Mouse (Mus musculus): ENCODE data around the gene Cyb561d2. TPM values are rescaled to one million over a fixed set of nuclear protein-coding genes. Genes with fewer than 3 reads are reported as not detected.
"Not testable (repeated sequence)": the region's sequence is repeated elsewhere in the genome, so short reads cannot be mapped to it uniquely, and the experiment has no call there.

The Cyb561d2 gene
- polyA plus RNA-seq, 1 experiment from 2014 or later, result 50.1 TPM

DNA sequence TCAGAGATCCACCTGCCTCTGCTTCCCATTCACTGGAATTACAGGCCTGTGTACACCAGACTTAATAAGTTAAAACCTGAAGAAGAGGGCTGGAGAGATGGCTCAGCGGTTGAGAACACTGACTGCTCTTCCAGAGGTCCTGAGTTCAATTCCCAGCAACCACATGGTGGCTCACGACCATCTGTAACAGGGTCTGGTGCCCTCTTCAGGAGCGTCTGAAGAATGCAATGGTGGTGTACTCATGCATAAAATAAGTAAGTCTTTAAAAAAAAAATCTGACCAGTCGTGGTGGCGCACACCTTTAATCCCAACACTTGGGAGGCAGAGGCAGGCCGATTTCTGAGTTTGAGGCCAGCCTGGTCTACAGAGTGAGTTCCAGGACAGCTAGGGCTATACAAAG, 31.8 kb upstream of the Cyb561d2 start:
- peak; percentile 27; the same call in 1 of the 2 replicates for TF ChIP-seq CTCF (IDR thresholded peaks at IDR 0.05; ENCODE audit: low read depth)
- not testable (repeated sequence) for H3K9ac ChIP-seq (ENCODE audit: low read depth, low read length); H3K4me3 ChIP-seq (replicated peaks; ENCODE audit: low read depth, low read length); H3K27me3 ChIP-seq (ENCODE audit: insufficient read depth, low read length); H3K4me2 ChIP-seq (ENCODE audit: low read length); H3K9me3 ChIP-seq (replicated peaks; ENCODE audit: low read length); DNase-seq (ENCODE audit: low spot score); H3K27ac ChIP-seq; ATAC-seq (replicated peaks; ENCODE audit: low FRiP score, low read depth)
- 85% methylated on average over 6 of the region's 6 CpGs for WGBS
- H3K4me1 ChIP-seq (replicated peaks; ENCODE audit: insufficient read depth, low read length), result peaks cover 31% of the 10 kb centered on the region
- H3K36me3 ChIP-seq (ENCODE audit: insufficient read depth, low read length), result peaks cover 25% of the 10 kb centered on the region

DNA sequence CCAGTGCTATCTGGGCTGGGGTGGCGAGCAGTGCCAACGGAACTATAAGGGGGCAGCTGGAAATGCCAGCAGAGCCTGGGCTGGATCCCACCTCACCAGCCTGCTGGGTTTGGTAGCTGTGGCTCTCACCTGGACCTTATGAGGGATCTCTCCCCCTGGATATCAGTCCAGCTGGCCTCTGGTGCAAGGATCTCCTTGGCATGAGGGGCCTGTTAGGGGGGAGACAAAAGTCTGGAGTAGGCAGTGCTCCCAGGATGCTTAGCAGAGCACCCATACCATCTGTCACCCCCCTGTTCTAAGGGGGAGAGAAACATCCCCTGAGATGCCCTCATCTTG, 30.3 kb upstream of the Cyb561d2 start:
- Histone ChIP-seq H3K9me3 (replicated peaks; ENCODE audit: low read length) (no peaks in the 10 kb centered on the region), H3K4me3 (replicated peaks; ENCODE audit: low read depth, low read length) (no peak overlapping the region), H3K9ac (ENCODE audit: low read depth, low read length) (no peak overlapping the region), H3K36me3 (ENCODE audit: insufficient read depth, low read length) (peaks cover 25% of the 10 kb centered on the region), H3K27ac (no peak overlapping the region), H3K4me2 (ENCODE audit: low read length) (no peak overlapping the region), H3K4me1 (replicated peaks; ENCODE audit: insufficient read depth, low read length) (peaks cover 30% of the 10 kb centered on the region), H3K27me3 (ENCODE audit: insufficient read depth, low read length) (no peaks in the 10 kb centered on the region)
- DNase-seq (ENCODE audit: low spot score) (no peak), ATAC-seq (replicated peaks; ENCODE audit: low FRiP score, low read depth) (no peak)
- 91% methylated on average over 2 of the region's 2 CpGs for WGBS
- no peak for TF ChIP-seq CTCF (IDR thresholded peaks at IDR 0.05; ENCODE audit: low read depth)

DNA sequence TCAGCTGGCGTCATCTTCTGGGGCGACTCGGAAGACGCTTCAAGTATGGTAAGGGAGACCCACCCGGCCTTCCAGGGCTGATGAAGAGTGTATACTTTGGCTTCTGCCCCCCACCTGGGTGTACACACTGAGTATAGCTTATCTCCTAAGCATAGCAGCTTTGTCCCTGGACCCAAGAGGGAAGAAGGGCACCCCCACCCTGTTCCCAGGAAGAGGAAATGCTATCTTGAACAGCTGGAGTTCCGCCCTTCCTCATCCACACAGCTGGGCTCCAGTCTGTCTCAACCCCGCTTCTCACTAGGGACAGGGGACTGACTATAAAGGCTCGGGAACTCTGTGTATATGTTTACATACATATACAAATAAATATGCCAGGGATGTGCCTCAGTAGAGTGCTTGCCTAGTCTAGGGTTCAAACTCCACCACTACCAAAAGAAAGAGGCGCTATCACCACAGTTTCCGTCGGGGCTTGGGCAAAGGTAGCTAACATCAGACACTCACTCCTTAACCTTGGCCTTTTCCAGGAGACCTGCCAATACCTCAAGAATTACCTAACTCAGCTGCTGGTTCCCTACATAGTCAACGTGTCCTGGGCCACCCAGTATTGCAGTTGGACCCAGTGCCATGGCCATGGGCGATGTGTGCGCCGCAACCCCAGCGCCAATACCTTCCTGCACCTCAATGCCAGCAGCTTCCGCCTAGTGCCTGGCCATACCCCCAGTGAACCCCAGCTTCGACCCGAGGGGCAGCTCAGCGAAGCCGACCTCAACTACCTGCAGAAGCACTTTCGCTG, 29.7 kb upstream of the Cyb561d2 start:
- H3K4me1 ChIP-seq (replicated peaks; ENCODE audit: insufficient read depth, low read length), result peaks cover 28% of the 10 kb centered on the region
- no peak for TF ChIP-seq CTCF (IDR thresholded peaks at IDR 0.05; ENCODE audit: low read depth)
- H3K27ac ChIP-seq, result no peak overlapping the region

DNA sequence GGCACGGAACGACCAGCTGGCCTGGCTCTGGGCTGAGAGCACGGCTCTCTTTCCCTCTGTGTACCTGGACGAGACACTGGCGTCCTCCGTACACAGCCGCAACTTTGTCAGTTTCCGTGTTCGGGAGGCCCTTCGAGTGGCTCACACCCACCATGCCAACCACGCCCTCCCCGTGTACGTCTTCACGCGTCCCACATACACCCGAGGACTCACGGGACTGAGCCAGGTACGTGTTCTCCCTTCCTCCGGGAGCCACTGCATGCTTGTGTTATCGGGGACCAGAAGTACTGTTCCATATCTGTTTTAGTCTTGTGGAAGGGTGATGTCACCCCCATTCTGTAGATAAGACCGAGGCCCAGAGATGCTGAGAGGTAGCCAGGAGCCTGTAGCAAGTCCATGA, 28.9 kb upstream of the Cyb561d2 start:
- ATAC-seq (replicated peaks; ENCODE audit: low FRiP score, low read depth), result no peak
- Histone ChIP-seq H3K9ac (ENCODE audit: low read depth, low read length) (no peak overlapping the region), H3K4me1 (replicated peaks; ENCODE audit: insufficient read depth, low read length) (peaks cover 29% of the 10 kb centered on the region), H3K27me3 (ENCODE audit: insufficient read depth, low read length) (no peaks in the 10 kb centered on the region), H3K36me3 (ENCODE audit: insufficient read depth, low read length) (peaks cover 25% of the 10 kb centered on the region), H3K9me3 (replicated peaks; ENCODE audit: low read length) (no peaks in the 10 kb centered on the region), H3K4me2 (ENCODE audit: low read length) (peak overlapping the region; percentile 78), H3K4me3 (replicated peaks; ENCODE audit: low read depth, low read length) (peak overlapping the region; percentile 74; the same call in 1 of the 2 replicates), H3K27ac (no peak overlapping the region)
- DNase-seq (ENCODE audit: low spot score), result no peak
- WGBS, result 84% methylated on average over 21 of the region's 21 CpGs
- TF ChIP-seq CTCF (IDR thresholded peaks at IDR 0.05; ENCODE audit: low read depth), result no peak

More for the DNA sequence above, 29.7 kb upstream of the Cyb561d2 start:
- ATAC-seq (replicated peaks; ENCODE audit: low FRiP score, low read depth), result no peak
- Histone ChIP-seq H3K4me2 (ENCODE audit: low read length) (0 out of 2 replicates have a peak overlapping the region, but pooled peaks have one; percentile 78), H3K9me3 (replicated peaks; ENCODE audit: low read length) (no peaks in the 10 kb centered on the region), H3K36me3 (ENCODE audit: insufficient read depth, low read length) (peaks cover 25% of the 10 kb centered on the region), H3K9ac (ENCODE audit: low read depth, low read length) (no peak overlapping the region), H3K27me3 (ENCODE audit: insufficient read depth, low read length) (no peaks in the 10 kb centered on the region), H3K4me3 (replicated peaks; ENCODE audit: low read depth, low read length) (no peak overlapping the region)
- 90% methylated on average over 22 of the region's 22 CpGs for WGBS
- DNase-seq (ENCODE audit: low spot score), result no peak

GRCm38 (mm10) chr9:107570016-107570415, 28.0 kb upstream of the Cyb561d2 start:
- WGBS, result 31% methylated on average over 13 of the region's 13 CpGs
- H3K9ac ChIP-seq (ENCODE audit: low read depth, low read length), result peak overlapping the region; percentile 74
- peak overlapping the region; percentile 78 for H3K4me2 ChIP-seq (ENCODE audit: low read length)
- H3K4me3 ChIP-seq (replicated peaks; ENCODE audit: low read depth, low read length), result peak overlapping the region; percentile 74
- H3K4me1 ChIP-seq (replicated peaks; ENCODE audit: insufficient read depth, low read length), result peaks cover 29% of the 10 kb centered on the region
- DNase-seq (ENCODE audit: low spot score) (no peak), ATAC-seq (replicated peaks; ENCODE audit: low FRiP score, low read depth) (no peak)
- H3K27me3 ChIP-seq (ENCODE audit: insufficient read depth, low read length), result no peaks in the 10 kb centered on the region
- TF ChIP-seq CTCF (IDR thresholded peaks at IDR 0.05; ENCODE audit: low read depth), result no peak
- H3K9me3 ChIP-seq (replicated peaks; ENCODE audit: low read length), result no peaks in the 10 kb centered on the region
- H3K27ac ChIP-seq, result peak overlapping the region; percentile 95
- H3K36me3 ChIP-seq (ENCODE audit: insufficient read depth, low read length), result peaks cover 25% of the 10 kb centered on the region

DNA sequence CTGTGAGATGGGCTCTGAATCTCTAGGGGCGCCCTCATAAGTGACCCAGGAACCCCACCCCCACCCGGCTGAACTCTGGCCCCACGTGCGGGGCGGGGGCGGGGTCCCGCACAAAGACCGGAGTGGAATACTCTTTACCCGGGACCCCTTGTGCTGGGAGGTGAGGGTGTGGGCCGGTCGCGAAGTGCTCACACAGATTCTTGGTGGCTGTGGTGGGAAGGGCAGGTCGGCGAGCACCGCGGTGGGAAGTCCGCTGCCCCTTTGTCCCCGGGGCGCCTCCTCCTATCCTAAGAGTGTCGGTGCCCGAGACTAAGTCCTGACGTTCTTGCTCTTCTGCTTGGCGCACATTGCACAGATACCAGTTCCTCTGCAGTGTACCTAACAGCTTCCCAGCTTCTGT, 27.3 kb upstream of the Cyb561d2 start:
- Histone ChIP-seq H3K9me3 (replicated peaks; ENCODE audit: low read length) (no peaks in the 10 kb centered on the region), H3K9ac (ENCODE audit: low read depth, low read length) (peak overlapping the region; percentile 74), H3K4me1 (replicated peaks; ENCODE audit: insufficient read depth, low read length) (peaks cover 29% of the 10 kb centered on the region), H3K27me3 (ENCODE audit: insufficient read depth, low read length) (no peaks in the 10 kb centered on the region), H3K4me3 (replicated peaks; ENCODE audit: low read depth, low read length) (peak overlapping the region; percentile 74), H3K4me2 (ENCODE audit: low read length) (peak overlapping the region; percentile 78), H3K27ac (peak overlapping the region; percentile 95), H3K36me3 (ENCODE audit: insufficient read depth, low read length) (peaks cover 21% of the 10 kb centered on the region)
- 0% methylated on average over 23 of the region's 23 CpGs for WGBS
- TF ChIP-seq CTCF (IDR thresholded peaks at IDR 0.05; ENCODE audit: low read depth), result no peak
- DNase-seq (ENCODE audit: low spot score) (peak; percentile 43), ATAC-seq (replicated peaks; ENCODE audit: low FRiP score, low read depth) (peak; percentile 34)

Data from kidney, postnatal 0 days (tissue).